Mouse (Mus musculus): ENCODE results near the gene Sbsn. TPM values are rescaled to one million over a fixed set of nuclear protein-coding genes. Genes with fewer than 3 reads are reported as not detected.

The Sbsn gene
- total RNA-seq (2023): 2.3 to 5.4 TPM (median 3.3 TPM) in 4 replicates

DNA sequence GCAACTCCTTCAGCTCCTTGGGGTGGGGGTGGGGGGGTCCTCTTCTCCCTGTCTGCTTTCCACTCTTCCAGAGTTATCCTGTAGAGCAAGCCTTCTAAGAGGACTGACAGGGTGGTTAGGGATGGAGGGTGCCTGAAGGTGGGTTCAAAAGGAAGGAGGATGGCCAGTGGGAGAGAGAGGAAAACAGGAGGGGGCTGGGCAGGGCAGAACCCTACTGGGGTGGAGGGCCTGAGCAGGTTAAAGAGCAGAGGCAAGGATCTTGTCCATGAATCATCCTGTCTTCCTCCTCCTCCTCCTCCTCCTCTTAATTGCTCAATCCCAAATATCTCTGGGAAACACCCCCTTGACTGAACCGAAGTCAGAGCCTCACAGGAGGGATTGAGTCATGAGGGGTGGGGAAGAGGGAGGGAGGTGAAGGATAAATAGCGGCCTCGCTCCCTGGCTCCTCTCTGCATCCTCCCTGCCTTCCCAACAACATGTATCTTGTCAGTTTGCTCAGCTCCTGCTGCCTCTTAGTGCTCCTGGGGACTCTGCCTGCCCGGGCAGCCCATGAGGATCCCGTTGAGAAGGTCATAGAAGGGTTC, at the start of gene Sbsn:
Gene Sbsn (plus strand): TSS at position 386 of the 584 bp plus-strand sequence.

DNA sequence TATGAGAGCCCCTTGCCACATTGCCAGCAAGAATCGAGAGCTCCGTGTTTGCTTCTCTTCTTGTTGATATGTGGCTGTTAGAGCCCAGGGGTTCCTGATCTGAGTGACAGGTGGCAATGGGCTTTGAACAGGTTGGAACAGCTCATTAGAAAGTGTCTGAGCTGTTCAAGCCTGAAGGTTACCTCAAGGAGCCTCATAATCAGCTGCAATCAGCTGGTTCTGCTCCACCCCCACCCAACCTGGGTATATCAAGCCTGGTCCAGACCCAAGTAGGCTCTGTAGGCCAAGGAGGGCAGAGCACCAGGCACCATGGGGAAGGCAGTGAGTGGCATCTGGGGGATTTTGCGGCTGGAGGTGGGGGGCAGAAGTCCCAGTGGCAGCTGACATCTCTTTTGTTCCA, 39.3 kb upstream of the Sbsn start, which contains the start of gene Atp4a:
Gene Atp4a (plus strand): TSS at position 268 of the 400 bp plus-strand sequence.

GRCm38 (mm10) chr7:30729396-30730063, 21.7 kb upstream of the Sbsn start, which contains the start of gene Tmem147:
Tmem147 (minus strand) TSS chr7:30729540.

GRCm38 (mm10) chr7:30743617-30744016, 7.7 kb upstream of the Sbsn start, which contains the start of gene Gapdhs:
Gapdhs (minus strand) TSS chr7:30743681.

DNA sequence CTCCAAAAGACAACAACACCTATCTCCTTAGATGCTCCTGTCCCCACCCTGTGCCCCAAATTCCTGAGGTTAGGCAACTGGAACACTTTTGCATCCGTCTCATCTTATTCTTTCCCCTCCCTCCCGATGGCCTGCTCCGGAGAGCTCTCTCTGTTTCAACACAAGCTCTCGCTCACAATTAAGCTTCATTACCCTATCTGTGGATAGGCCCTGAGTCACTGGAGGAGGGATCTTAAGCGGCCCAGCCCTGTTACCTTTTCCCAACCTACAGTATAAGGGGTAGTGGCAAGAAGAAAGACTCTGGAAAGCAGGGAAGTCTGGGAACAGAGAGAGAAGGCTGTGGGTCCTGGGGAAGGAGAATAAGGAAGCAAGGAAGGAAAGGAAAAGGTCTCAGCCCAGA, 12.2 kb downstream of the Sbsn start, which contains the start of gene Dmkn:
Gene Dmkn (plus strand): TSS at position 301 of the 400 bp plus-strand sequence.

GRCm38 (mm10) chr7:30787377-30788022, 36.2 kb downstream of the Sbsn start, which contains the start of gene Krtdap:
Krtdap (plus strand) TSS chr7:30787896.

Other genes with a start within 250 kb of the Sbsn start
- gene Arhgap33, start 216.4 kb upstream of the Sbsn start, total RNA-seq (2023): 14.2 to 18.7 TPM (median 16.3 TPM) in 4 replicates
- 2.2 to 3.1 TPM (median 2.7 TPM) in 4 replicates for gene Hspb6, start 199.3 kb upstream of the Sbsn start, total RNA-seq (2023)
- gene Proser3, start 199.2 kb upstream of the Sbsn start, total RNA-seq (2023): 10.2 to 18.1 TPM (median 13.6 TPM) in 4 replicates
- gene Lin37, start 191.6 kb upstream of the Sbsn start, total RNA-seq (2023): 38.9 to 50.0 TPM (median 41.5 TPM) in 4 replicates
- gene U2af1l4, start 188.2 kb upstream of the Sbsn start, total RNA-seq (2023): 106 to 140 TPM (median 111 TPM) in 4 replicates
- 9.2 to 12.8 TPM (median 11.8 TPM) in 4 replicates for gene Gm49396, start 188.1 kb upstream of the Sbsn start, total RNA-seq (2023)
- 135 to 152 TPM (median 138 TPM) in 4 replicates for gene Psenen, start 187.8 kb upstream of the Sbsn start, total RNA-seq (2023)
- 5.6 to 11.7 TPM (median 8.2 TPM) in 4 replicates for gene Igflr1, start 186.0 kb upstream of the Sbsn start, total RNA-seq (2023)
- gene Kmt2b, start 162.7 kb upstream of the Sbsn start, total RNA-seq (2023): 104 to 116 TPM (median 108 TPM) in 4 replicates
- 0.82 to 1.9 TPM (median 1.6 TPM) in 4 replicates for gene Zbtb32, start 152.6 kb upstream of the Sbsn start, total RNA-seq (2023)
- 0.70 TPM in 1 of 4 replicates, not detected in the others for gene Upk1a, start 138.6 kb upstream of the Sbsn start, total RNA-seq (2023)
- 177 to 214 TPM (median 201 TPM) in 4 replicates for gene Cox6b1, start 125.3 kb upstream of the Sbsn start, total RNA-seq (2023)
- not detected in 4 replicates for gene Etv2, start 115.6 kb upstream of the Sbsn start, total RNA-seq (2023)
- 87.7 to 100 TPM (median 92.3 TPM) in 4 replicates for gene Rbm42, start 101.2 kb upstream of the Sbsn start, total RNA-seq (2023)
- gene Haus5, start 86.5 kb upstream of the Sbsn start, total RNA-seq (2023): 56.1 to 64.2 TPM (median 59.9 TPM) in 4 replicates
- not detected in 4 replicates for gene Pmis2, start 79.9 kb upstream of the Sbsn start, total RNA-seq (2023)
- gene 2200002J24Rik, start 52.5 kb upstream of the Sbsn start, total RNA-seq (2023): not detected in 4 replicates
- 0.85 to 3.1 TPM in 2 of 4 replicates, not detected in the others for gene Atp4a, start 39.3 kb upstream of the Sbsn start, total RNA-seq (2023)
- 34.4 to 45.7 TPM (median 41.2 TPM) in 4 replicates for gene Tmem147, start 21.9 kb upstream of the Sbsn start, total RNA-seq (2023)
- not detected in 4 replicates for gene Gapdhs, start 7.8 kb upstream of the Sbsn start, total RNA-seq (2023)
- gene Dmkn, start 12.3 kb downstream of the Sbsn start, total RNA-seq (2023): not detected in 4 replicates
- not detected in 4 replicates for gene Krtdap, start 36.4 kb downstream of the Sbsn start, total RNA-seq (2023)
- gene Ffar2, start 72.3 kb downstream of the Sbsn start, total RNA-seq (2023): 13.9 to 20.5 TPM (median 17.6 TPM) in 4 replicates
- 1.0 to 2.0 TPM (median 1.4 TPM) in 4 replicates for gene Ffar3, start 104.7 kb downstream of the Sbsn start, total RNA-seq (2023)
- 25.4 to 28.3 TPM (median 27.3 TPM) in 4 replicates for gene Ffar1, start 110.1 kb downstream of the Sbsn start, total RNA-seq (2023)
- gene Cd22, start 128.9 kb downstream of the Sbsn start, total RNA-seq (2023): 1,001 to 1,218 TPM (median 1,131 TPM) in 4 replicates
- gene Mag, start 163.4 kb downstream of the Sbsn start, total RNA-seq (2023): not detected in 4 replicates
- not detected in 4 replicates for gene Hamp2, start 173.2 kb downstream of the Sbsn start, total RNA-seq (2023)
- gene Hamp, start 192.6 kb downstream of the Sbsn start, total RNA-seq (2023): not detected in 4 replicates
- 135 to 161 TPM (median 150 TPM) in 4 replicates for gene Usf2, start 205.3 kb downstream of the Sbsn start, total RNA-seq (2023)
- gene Lsr, start 222.0 kb downstream of the Sbsn start, total RNA-seq (2023): 0.61 to 1.8 TPM (median 1.3 TPM) in 4 replicates
- 0.48 TPM in 1 of 4 replicates, not detected in the others for gene Fam187b, start 222.3 kb downstream of the Sbsn start, total RNA-seq (2023)

Measured in B cell, adult 62 days (primary cell).